Mouse (Mus musculus) 416B (cell line): ENCODE results near the gene Sh3gl1.

Source experiments
- DNase-seq: peaks from one replicate; pipeline ENCODE4 v3.0.0; 2011; ENCODE audit warnings: low read depth

The Sh3gl1 gene

DNA sequence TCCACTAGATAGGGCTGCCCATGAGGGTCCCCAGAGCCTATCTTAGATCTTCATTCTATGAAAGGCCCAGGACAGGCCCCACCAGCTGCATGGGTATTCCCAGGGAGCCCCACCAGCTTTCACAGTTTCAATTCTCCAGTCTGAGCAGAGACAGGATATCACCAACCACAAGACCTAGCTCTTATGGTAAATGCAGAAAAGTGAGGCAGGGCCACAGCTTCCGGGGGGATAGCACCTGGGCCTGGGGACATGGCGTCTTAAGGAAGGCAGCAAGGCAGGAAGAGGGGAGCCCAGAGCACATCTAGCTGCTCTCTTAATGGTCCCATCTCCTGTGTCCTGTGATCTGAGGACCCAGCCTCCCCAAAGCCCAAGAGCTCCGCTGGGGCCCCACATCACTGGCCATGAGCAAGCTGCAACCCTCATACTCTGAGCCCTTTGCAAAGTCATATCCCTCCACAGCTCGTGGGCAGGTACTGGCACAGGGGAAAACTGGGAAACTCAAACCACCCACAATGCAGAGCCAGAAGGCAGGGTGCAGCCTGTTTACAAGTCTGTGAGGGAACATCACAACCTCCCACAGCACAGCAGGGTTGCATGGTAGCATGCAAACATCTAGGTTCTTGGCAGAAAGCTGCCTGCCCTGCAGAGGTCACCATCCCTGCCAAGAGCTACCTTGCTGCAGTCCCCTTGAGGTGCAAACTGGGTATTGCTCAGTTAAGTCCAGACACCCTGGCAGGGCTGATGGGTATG is 15.1 kb downstream of the Sh3gl1 start:
- no peak for DNase-seq

DNA sequence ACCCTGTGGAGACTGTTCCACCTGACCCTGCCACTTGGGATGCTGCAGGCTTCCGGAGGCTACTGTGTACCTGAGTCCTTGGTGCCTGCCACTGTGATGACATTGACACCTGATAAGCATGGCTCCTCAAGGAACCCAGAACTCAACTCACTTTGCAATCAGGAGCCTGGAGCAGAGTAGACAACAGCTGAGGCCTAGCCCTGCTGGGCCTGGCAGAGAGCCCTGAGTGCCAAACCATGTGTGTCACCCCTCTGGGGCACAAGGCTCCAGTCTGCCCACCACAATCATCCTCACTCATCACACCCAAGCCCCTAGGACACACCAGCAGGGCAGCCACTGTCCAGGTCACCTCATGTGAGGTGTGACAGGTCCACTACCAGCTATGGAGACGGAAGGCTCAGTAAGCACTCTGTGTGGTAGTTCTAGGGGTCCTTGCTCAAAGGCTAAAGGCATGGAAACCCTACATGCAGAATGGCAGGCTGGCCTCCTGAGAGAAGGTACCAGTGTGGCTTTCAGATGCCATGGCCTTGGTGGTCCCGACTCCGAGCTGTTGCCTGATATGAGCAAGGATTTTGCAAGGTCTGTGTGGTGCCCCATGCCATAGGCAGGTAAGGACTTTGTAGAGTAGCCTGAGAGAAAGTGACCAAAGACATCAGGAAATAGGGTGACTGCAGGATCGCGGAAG is 15.9 kb downstream of the Sh3gl1 start:
- no peak for DNase-seq

DNA sequence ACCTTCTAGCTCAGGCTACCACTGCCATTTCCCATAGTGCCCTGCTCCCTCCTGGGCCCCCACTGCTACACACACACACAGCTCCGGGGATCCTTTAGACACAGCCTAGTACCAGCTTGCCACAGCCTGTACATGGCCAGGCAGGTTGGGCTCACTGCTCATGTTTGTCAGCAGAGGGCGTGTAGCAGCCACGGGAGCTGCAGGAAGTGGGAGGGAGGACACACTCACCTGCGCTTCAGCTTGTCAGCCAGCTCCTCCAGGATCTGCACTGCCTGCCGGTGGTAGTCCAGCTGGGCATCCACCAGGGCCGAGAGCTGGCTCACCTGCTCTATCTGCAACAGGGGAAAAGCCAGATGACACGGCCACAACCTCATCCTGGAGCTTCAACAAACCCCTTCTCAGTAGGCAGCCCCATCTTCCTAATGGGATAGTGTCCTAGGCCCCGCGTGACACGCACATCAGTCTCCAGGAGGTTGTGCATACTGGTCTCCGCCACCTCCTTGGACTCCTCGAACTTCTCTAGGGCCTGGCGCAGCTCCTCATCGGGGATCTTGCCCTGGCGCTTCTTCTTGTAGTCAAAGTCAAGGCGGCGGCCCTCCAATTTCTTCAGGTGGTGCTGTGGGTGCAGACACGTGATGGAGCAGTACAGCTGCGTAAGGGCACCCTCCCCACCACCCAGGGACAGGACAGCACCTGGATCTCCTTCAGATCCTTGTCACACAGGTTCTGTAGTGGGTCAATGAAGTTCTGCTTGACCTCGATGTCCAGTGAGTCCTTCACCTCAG is 17.9 kb downstream of the Sh3gl1 start:
- no peak for DNase-seq

DNA sequence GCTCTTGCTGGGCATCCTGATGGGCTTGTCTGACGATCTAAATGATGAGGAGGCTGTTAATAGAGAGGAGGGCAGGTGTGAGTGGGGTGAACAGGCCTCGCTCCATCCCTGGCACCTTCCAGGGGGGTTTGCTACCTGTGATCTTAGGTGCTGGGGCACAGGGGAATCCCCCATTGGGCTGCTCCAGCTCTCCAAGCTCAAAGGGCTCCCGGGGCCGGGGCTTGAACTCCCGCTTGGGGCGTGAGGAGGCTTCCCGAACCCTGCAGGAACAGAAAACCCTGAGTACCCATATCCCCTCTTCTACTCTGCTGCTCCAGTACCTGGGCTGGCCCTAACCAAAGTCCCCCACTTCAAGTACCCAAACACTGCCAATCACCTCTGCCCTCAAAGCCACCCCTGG is 18.6 kb downstream of the Sh3gl1 start:
- DNase-seq, result no peak

DNA sequence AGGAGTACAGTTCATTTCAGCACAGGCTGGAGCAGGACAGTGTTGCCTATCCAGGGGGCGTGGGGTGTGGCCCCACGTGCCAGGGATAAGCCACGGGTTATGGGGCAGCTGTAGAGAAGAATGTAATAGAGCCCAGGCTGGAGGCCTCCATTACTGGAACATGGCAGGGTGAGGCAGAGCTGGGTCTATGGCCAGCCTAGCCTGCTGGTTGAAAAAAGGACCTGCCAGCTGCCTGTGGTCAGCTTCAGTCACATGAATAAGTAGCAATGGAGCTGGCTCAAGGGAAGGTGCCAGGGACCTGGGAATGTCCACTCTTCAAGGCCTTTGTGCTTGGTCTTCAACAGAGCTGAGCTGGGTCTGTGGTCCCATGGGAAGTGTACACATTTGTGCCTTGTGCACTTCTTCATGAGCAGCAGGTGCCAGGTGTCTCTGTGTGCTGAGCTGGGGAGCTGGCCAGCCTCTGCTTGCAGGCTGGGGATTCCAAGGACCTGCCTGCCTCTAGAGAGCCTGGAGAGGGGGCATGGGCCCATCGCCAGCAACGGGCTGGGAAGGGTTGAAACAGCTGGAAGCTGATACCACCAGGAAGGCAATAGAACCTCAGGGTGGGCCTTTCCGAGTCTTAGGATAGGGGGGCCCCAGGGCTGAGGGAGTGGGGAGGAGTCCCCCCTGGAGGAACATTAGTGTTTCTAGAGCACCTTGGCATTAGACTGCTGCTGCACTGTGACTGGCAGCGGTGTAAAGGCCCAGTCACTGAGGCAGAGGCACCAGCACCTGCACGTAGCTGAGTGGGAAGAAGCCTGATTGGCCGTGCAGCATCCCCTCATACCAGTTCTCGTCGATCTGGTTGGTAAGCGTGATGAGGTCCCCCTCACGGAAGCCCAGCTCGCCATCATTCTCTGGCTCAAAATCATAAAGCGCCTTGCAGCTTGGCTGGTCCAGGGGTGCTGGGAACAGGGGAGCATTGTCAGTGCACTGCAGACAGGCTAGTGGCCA is 19.3 kb downstream of the Sh3gl1 start:
- DNase-seq, result no peak

DNA sequence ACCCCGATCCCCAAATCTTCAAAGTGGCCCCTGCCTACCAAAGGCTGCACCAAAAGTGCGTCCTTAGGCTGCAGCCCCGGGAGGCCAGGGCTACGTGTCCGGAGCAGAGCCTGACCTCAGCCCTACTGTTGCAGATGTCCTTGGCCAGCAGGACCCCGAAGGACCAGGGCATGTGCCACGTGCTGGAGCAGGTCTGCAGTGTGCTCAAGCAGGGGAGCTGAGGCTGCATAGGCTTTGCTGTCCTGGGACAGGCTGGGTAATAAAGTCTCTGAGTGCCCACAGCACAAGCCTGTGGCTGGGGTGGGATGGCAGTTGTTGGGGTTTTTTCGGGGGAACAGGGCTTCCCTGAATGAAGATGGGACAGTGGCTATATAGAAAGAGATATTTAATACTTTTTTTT is 20.1 kb downstream of the Sh3gl1 start:
- no peak for DNase-seq

DNA sequence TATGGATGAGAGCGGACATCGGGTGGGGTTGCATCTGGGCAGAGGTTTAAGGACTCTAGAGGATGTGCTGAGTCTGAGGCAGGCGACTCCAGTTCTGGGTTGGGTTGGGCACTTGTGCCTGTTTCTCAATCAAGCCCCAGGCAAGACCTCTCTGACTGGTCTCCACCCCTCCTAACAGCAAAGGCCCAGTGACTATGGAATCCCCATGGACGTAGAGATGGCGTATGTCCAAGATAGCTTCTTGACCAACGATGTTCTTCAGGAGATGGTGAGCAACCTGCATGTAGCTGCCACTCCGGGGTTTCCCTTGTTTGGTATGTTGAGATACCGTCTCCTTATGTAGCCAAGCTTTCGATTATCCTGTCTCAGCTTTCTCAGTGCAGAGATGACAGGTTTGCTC is 21.1 kb downstream of the Sh3gl1 start:
- no peak for DNase-seq

DNA sequence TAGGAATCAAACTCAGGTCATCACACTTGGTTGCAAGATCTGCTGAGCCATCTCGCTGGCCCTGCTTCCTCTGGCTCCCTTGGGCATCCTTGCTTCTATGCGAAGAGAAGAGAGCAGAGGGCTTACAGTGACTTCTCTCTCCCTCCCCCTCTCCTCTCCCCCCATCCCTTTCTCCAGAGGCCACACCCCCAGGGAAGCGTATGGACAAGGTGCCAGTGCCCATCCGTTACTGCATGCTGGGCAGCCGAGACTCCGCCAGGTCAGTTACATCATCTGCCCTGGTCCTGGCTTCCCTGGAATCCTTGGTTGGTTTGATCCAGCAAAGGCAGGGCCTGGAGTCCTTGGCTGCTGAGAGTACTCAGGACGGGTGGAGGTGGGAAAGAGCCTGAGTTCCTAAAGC is 25.0 kb downstream of the Sh3gl1 start:
- no peak for DNase-seq

DNA sequence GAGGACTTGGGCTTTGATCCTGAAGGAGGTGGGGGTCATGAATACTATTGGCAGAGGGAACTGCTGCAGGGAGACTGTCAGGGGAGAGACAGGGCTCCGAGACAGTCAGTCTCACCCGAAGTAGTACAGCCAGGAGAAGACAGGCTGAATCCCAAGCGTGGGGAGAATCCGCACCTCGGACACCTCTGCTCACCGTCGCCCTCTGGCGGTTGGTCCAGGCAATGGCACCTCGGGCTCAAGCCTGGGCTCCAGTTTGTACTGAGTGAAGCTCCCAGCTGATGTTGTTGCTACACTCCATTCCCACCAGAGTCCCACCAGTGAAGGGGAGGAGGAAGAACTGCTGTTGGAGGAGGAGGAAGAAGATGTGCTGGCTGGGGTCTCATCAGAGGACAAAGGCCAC is 25.8 kb downstream of the Sh3gl1 start:
- peak; percentile 65 for DNase-seq

DNA sequence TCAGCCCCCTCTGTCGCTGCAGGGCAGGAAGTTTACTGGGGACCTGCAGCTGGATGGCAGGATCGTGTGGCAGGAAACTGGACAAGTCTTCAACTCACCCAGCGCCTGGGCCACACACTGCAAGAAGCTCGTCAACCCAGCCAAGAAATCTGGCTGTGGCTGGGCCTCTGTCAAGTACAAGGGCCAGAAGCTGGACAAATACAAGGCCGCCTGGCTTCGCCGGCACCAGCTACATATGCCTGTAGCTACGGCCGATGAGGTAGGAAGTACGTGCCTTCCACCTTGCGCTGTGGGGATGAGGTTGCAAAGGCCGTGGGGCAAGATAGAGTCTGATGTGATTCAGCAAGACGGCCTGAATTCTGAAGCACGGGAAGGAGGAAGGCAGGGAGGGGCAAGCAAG is 26.2 kb downstream of the Sh3gl1 start:
- peak; percentile 24 for DNase-seq

DNA sequence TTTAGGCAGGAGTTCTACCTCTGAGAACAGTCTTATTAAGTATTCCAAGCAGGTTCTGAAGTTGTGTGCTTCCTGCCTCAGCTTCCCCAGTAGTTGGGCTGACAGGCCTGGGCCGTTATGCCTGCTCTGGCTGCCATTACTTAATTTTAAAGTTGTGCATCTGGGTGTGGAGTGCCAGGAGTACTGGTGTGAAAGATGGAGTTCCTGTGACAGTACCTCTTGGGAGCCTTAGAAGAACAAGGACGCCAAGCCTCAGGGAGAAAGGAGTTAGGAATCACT is 26.5 kb downstream of the Sh3gl1 start:
- DNase-seq, result no peak

DNA sequence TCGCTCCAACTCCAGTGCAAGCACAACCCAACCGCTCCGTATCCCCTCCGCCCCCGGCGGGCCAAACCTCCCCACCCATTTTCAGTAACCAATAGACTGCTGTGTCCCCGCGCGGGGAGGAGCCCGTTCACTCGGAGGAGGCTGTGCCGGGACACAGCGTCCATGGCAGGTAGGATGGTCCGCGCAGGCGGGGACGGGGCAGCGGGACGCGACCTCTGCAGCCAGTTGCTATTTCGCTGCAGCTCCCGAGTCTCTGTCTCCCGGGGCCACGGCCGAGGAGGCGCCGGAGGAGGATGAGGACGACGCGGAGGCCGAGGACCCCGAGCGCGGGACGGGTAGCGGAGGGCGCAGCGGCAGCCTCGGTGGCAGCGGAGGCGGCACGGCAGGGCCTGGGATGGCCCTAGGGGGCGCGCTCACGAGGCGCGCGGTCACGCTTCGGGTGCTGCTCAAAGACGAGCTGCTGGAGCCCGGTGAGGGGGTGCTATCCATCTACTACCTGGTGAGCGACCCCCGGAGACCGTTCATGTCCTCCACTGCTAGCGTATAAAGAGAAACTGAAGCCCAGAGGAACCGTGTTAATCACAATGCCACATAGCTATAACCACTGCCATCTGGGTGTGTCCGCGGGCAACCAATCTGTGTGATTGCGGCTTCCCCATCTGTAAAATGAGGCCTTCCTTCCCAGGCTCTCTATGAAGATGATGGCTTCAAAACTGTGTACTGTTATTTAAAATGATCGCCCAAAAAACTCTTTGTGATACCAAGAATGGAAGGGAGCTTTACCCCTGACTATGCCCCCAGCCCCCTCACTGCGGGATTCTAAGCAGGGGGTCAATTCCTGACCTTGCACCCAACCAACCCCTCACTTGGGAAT is 27.1 kb downstream of the Sh3gl1 start:
- DNase-seq, result peak; percentile 90

DNA sequence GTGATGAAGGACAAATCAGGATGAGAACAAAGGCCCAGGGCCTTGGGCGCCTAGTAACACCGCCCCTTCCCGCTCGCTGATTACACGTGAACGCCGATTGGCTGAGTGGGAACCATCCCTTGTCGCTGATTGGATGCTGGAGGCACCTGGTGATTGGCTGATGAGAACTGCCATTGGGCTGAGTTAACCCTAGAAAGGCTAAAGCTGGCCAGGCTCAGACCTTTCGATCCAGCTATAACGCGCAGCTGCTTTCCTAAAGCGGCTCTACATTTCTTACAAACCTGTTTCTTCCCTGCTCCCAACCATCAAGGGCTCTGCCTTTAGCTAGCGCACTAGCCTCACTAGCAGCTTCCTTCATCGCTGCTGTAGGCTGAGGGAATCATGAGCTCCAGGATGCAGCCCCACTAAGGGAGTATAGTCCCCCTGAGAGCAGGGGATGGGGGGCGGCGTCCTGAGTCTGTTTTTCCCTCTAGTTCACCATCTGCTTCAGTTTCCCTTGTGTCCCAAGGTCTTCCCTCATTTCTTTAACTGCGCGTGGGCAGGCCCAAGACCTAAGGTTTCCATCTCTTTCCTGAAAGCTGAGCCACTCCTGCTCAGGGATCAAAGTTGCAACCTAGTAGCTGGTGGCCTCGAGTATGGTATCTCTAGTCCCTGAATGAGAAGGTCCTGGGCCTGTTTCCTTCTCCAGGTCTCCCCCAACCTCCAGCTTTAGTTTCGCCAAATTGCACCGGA is 27.9 kb downstream of the Sh3gl1 start:
- DNase-seq, result peak; percentile 97

DNA sequence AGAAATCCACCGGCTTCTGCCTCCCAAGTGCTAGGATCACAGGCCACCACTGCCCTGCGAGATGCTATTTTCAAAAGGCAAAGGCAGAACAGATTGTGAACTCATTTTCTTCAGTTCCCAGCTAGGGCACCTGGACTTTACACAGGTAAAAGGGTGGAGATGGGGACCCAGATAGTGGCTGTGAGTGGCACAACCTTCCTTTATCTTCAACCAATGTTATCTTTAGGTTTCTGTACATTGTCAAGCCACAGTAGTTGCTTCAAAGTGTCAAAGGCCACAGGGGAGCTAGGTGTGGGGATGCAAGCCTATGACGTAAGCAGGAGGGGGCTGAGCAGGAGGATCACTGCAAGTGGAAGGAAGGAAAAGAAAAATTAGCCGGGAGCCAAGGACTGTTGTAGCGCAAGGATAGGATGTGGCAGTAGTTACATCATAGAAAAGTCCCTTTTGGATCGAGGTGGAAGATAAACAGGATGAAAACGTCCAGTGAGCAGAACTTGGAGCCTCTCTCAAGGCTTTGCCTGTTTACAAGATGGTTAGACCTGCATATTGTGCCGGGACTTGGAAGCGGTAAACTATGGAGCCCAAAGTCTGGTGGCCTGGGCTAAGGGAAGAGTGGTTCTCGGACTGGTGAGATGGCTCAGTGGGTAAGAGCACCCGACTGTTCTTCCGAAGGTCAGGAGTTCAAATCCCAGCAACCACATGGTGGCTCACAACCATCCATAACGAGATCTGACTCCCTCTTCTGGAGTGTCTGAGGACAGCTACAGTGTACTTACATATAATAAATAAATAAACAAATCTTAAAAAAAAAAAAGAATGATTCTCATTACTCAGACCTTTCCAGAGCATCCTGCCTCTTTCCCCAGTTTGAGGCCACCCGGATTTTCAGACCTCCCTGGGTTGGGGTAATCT is 28.7 kb downstream of the Sh3gl1 start:
- DNase-seq, result peak; percentile 47

DNA sequence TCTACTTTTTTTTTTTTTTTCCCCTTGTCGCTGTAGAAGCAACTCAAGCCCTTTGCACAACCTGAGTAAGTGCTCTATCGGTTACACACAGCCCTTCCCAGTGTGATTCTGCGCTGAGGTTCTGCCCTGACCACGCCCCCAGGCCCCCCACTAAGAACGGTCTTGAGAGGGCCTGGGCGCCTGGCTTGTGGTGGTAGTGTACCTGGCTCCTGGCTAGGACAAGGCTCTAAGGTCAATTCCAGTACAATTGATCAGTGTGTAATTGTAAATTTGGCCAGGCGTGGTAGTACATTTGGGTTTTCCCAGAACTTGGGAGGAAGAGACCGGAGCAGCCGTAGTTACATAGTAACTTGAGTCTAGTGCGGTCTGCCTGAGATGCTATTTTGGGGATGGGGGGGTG is 29.5 kb downstream of the Sh3gl1 start:
- no peak for DNase-seq

DNA sequence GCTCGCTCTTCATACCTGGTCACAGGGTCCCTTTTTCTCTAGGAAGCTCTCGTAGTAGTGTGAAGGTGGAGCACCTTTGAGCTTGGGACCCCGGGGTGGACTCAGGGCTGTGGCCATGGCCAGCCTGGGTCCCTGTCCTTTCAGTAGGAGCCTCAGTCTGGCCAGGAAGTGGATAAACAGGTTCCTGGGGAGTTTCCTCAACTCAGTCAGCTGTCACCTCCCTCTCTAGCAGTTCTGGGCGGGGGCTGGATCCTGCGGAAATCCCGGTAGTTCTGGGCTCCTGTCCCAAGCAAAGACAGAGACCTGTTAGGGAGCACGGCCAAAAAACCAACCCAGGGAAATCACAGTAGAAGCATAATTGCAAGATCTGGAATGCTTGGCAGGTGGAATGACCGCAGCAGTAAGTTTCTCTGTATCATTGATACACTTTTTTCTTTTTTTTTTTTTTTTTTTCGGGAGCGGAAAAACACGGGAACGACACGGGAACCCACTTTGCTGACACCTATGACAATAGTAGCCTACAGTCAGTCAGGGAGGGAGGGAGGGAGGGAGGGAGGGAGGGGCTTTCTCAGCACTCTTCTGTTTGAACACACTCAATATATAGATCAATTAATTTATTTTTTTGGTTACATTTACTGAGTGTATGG is 30.9 kb downstream of the Sh3gl1 start, which contains the start of the genes Stap2 and Mpnd:
Gene Stap2, minus strand, starts transcription at position 170 of the 647 bp plus-strand sequence.
Gene Mpnd, plus strand, starts transcription at position 297 of the 647 bp plus-strand sequence.
- peak; percentile 79 for DNase-seq

DNA sequence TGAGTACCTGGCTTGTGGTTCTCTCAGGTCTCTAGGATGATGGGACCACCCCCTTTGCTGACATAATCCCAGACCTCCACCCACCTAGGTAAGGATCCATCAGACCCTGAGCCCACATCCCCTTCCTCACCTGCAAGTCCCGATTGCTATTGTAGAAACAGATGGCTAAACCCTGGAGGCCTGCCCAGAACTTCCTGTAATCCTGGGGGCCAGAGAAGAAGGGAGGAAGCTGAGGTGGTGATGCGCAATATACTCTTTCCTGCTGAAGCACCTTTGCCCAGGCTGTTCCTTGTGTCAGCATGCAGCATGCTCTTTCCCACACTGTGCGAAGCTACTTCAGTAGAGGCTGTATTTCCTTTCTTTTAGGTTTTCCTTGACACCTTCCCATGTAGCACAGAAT is 33.4 kb downstream of the Sh3gl1 start:
- no peak for DNase-seq

DNA sequence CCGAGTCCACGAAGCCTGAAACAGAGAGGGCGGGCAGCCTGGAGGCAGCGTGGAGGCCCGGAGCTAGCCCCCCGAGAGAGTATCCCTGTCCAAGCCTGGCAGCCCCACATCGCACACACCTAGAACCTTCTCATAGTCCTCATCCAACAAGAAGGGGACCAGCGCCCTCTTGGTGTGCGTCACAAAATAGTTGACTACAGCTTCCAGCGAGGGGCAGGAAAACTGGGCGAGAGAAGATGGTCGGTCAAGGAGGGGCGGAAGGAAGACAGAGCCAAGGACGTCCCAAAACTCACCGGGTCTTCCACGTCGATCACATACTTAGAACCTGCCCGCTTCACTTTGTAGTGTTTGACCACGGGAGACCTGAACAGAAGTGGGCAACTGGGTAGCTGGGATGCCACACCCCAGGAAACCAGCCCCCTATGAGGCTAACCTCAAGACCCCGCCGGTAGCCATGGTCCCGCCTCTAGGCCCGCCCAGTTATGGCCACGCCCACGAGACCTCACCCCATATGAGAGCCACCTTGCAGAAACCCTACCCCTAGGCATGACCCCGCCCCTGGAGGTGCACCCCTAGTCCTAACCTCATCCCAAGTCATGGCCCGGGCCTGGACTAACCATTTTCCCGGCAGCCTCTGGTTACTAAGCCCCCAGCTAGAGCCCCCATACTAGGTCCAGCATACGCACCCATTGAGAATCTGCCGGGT is 36.5 kb downstream of the Sh3gl1 start:
- DNase-seq, result no peak
